Mouse (Mus musculus) small intestine, adult 2 months (tissue): ENCODE measurements around the gene Tsc2.

Experiments used
- CTCF ChIP-seq: fragments of 200-500 bp; IDR thresholded peaks from 2 replicates; pipeline ENCODE4 v1.5.1; 2012; ENCODE audit warnings: low read depth, mild to moderate bottlenecking, control low read depth, inconsistent platforms, low read length, moderate library complexity, mixed read lengths; ENCODE audit not compliant: insufficient replicate concordance, insufficient read length; ENCODE audit errors: extremely low read depth
- POLR2A ChIP-seq: fragments of 200-500 bp; IDR thresholded peaks from 2 replicates; pipeline ENCODE4 v1.6.1; 2012; ENCODE audit warnings: low read depth, mild to moderate bottlenecking, control low read depth, inconsistent platforms, low read length, moderate library complexity

GRCm38 (mm10) chr17:24560301-24561028, 72.0 kb downstream of the Tsc2 start:
- TF ChIP-seq CTCF = no peak
- no peak for TF ChIP-seq POLR2A
